Mouse (Mus musculus): ENCODE results near the gene Rsph6a.

Gene Rsph6a

DNA sequence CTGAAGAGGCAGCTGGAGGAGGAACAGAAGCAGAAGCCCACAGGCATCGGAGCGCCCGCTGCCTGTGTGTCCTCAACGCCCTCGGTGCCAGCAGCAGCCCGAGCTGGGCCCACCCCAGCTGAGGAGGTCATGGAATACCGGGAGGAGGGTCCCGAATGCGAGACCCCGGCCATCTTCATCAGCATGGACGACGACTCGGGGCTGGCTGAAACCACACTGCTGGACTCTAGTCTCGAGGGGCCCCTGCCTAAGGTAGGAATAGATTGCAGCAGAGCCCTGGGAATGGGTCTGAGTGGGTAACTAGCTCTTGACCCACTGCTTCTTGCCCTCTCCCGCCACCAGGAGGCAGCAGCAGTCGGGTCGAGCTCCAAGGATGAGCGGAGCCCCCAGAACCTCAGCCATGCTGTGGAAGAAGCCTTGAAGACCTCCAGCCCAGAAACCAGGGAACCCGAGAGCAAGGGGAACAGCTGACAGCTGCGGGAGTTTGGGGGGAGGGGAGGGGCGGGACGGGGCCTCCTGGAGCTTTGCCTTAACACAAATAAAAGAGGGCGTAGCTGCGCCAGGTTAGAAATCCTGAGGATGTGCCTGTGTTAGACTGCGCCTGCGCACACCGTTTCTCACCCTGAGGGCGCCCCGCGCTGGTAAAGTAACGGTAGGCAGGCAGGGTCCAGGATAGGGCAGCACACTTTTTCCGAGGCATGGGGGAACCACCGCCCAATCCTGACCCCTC is at the start of gene Rsph6a:
Gene Rsph6a, plus strand, starts transcription at position 644 of the 730 bp plus-strand sequence.
- DNase-seq (ENCODE audit: low read depth, low spot score), result no peak

DNA sequence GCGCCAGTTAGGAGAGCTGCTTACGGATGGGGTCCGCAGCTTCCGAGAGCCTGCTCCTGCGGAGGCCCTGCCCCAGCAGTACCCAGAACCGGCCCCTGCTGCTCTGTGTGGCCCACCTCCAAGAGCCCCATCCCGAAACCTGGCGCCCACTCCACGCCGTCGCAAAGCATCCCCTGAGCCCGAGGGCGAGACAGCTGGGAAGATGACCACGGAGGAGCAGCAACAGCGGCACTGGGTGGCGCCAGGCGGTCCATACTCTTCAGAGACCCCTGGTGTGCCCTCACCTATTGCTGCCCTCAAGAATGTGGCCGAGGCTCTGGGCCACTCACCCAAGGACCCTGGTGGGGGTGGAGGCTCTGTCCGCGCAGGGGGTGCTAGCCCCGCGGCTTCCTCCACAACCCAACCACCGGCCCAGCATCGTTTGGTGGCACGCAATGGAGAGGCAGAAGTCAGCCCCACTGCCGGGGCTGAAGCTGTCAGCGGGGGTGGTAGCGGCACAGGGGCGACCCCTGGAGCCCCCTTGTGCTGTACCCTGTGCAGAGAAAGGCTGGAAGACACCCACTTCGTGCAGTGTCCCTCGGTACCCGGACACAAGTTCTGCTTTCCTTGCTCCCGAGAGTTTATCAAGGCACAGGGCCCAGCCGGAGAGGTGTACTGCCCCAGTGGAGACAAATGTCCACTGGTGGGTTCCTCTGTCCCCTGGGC is 48.9 kb upstream of the Rsph6a start:
- no peak for DNase-seq (ENCODE audit: low read depth, low spot score)

DNA sequence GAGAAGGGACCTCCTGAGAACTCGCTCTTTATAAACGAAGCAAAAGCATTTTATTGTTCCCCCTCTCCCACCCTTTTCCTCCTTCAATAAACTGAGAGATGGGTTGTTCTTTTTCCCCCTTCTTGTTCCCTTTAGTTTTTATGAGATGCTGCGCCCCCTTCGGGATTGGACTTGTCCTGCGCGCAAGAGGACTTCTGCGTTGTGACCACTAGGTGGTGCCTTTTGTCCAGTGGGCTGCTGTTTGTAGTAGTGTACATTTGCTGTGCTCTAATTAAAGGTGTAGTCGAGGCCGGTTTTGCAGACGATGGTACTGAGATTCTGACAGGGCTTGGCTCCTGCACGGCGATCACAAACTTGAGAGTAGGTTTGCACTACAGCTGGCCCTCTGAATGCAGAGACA is 48.0 kb upstream of the Rsph6a start:
- DNase-seq (ENCODE audit: low read depth, low spot score), result peak; percentile 88

GRCm38 (mm10) chr7:19007026-19007977 is 47.2 kb upstream of the Rsph6a start:
- DNase-seq (ENCODE audit: low read depth, low spot score), result no peak

GRCm38 (mm10) chr7:19010581-19010980 is 43.9 kb upstream of the Rsph6a start:
- DNase-seq (ENCODE audit: low read depth, low spot score), result no peak

DNA sequence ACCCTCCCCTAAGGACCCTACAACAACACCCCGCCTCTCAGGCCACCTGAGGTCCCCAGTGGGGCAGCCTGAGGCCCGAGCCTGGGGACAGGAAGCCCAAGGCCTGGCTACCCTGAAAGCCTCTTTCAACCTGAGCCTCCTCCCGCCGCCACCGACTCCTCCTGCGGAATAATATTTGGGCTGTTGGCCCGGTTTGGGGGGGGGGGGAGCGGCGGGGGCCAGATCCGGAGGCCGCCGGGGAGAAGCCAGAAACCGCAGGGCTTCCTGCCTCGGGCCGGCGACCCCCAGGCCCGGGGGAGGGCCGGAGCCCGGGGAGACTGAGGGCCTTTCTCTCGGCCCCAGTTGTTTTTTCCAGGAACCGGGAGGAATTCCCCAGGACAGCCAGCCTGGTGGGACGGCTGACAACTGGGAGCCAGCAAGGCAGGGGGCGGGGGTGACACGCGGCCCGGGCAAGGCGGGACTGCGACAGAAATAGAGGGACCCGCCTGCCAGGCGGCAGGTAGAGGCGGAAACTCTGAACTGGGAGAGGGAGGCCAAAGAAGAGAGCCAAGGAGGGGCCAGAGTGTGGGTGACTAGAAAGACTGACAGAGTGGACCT is 42.4 kb upstream of the Rsph6a start:
- DNase-seq (ENCODE audit: low read depth, low spot score), result no peak

GRCm38 (mm10) chr7:19012882-19013281 is 41.6 kb upstream of the Rsph6a start:
- no peak for DNase-seq (ENCODE audit: low read depth, low spot score)

DNA sequence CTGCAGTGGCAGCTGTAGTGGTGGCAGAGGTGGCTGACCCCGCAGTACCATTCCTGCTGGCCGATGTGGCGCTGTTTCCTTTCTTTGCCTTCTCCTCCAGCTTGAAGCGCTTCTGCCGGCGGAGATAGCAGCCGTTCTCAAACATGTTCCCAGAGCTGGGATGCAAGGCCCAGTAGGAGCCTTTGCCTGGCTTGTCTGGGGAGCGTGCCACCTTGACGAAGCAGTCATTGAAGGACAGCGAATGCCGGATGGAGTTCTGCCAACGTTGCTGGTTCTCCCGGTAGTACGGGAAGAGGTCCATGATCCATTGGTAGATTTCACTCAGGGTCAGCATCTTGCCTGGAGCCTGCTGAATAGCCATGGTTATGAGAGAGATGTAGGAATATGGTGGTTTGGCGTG is 40.0 kb upstream of the Rsph6a start:
- DNase-seq (ENCODE audit: low read depth, low spot score), result no peak

- no peak for DNase-seq (ENCODE audit: low read depth, low spot score)
Measured at GRCm38 (mm10) chr7:19016042-19016441, 38.4 kb upstream of the Rsph6a start.

- no peak for DNase-seq (ENCODE audit: low read depth, low spot score)
Measured at GRCm38 (mm10) chr7:19017909-19018308, 36.6 kb upstream of the Rsph6a start.

DNA sequence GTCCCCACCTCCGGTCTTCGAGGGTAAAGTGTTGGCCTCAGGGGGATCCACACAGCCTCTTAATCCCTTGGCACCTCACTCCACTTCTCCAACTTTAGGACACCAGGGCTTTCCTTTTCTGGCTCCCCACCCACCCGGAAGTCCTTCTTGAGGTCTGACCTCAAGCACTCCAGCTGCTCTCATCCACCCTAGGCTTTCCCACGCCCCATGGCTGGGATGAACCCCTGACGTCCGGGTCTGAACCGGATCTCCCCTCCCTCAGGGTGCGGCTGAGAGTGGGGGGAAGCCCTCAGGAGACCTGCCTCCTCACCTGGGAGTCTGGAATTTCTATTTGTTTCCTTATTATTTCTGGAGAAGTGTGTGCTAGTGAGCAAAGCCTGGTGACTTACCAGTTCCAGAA is 33.4 kb upstream of the Rsph6a start:
- DNase-seq (ENCODE audit: low read depth, low spot score), result no peak

GRCm38 (mm10) chr7:19022189-19022958 is 32.1 kb upstream of the Rsph6a start:
- no peak for DNase-seq (ENCODE audit: low read depth, low spot score)

DNA sequence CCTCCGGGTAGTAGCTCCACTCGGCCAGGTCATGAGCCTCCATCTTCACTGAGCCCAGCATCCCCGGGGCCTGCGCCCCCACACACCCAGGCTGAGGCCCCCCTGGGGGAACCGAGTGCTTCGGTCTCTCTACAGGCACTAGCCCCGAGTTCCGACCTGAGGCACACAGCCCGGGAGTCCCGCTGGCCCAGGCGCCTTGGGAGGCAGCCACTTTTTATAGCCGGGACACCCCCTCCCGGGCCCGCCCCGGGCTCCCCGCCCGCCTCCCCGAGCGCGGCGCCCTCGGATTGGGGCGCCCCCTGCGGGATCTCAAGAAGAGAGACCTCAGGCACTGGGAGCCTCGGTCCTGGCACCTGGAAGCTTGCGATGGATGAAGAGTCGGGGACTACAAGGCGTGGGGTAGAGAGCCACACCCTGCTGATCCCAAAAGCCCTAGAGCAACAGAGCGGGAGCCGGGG is 31.1 kb upstream of the Rsph6a start, which contains the start of gene Foxa3:
Gene Foxa3, minus strand, starts transcription at position 182 of the 458 bp plus-strand sequence.
- peak; percentile 70 for DNase-seq (ENCODE audit: low read depth, low spot score)

DNA sequence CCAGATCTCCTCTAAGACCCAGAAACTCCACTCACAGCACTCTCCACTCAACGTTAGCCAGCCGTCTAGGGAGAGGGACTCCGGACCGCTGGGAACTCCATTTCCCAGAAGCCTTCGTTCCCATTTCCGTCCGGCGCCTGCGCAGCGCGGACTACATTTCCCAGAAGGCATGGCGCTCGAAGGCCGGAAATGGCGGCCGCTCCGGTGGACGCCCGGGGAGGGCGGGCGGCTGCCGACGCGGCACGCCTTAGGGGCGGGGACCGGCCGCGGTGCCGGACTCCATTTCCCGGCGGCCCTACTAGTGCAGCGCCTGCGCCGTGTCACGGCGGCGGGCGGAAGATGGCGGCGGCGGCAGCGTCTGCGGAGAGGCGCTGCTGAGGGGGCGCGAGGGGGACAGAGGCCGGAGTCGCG is 30.4 kb upstream of the Rsph6a start, which contains the start of gene Sympk:
Gene Sympk, plus strand, starts transcription at position 282 of the 411 bp plus-strand sequence.
- peak; percentile 97 for DNase-seq (ENCODE audit: low read depth, low spot score)

GRCm38 (mm10) chr7:19024581-19025255 is 29.8 kb upstream of the Rsph6a start:
- peak; percentile 59 for DNase-seq (ENCODE audit: low read depth, low spot score)

DNA sequence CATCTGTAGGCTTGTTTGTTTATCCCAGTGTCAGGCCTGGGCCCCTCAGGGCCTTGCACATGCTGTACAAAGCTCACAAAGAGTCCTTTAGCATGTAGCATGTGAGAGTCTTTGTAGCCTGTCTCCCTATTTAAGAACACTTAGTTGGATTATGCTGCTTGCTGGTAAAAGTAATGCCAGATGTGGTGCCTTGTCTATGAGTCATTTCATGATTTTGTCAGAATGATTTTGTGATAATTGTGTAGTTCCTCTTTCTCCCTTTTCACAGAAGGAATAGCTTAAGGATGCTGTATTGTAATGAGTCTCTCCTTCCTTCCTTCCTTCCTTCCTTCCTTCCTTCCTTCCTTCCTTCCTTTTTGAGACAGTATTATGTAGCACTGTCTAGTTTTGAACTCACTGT is 26.4 kb upstream of the Rsph6a start:
- DNase-seq (ENCODE audit: low read depth, low spot score), result peak; percentile 54

DNA sequence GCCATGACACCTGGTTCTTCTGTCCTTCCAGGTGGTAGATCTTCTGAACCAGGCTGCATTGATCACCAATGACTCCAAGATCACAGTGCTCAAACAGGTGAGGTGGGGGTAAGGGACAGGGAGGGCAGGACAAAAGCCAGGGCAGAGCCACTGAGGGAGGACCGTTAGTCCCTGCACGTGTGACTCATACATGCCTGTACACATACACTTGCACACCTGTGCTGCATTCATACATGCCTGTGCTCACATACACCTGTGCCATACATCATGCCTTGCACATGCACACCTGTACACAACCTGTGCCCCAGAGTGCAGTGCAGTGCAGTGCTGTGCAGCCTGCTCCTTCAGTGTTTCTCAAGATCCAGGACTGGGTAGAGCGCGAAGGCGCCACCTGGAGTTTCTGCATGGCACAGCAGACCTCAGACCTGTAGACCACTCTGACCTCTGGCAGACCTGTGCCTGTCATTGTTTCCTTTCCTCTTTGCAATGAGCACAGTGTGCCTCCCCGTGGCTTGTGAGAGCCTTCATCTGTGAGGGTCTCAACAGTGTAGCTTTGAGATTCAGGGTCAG is 25.3 kb upstream of the Rsph6a start:
- peak; percentile 76 for DNase-seq (ENCODE audit: low read depth, low spot score)

- DNase-seq (ENCODE audit: low read depth, low spot score), result no peak
Measured at GRCm38 (mm10) chr7:19031641-19032040, 22.8 kb upstream of the Rsph6a start.

- DNase-seq (ENCODE audit: low read depth, low spot score), result no peak
Measured at GRCm38 (mm10) chr7:19044616-19045015, 9.9 kb upstream of the Rsph6a start.

All from A20 (cell line).